Mouse (Mus musculus): Measurements from ENCODE around the gene Etv3.
"Not testable (repeated sequence)": the region's sequence is repeated elsewhere in the genome, so short reads cannot be mapped to it uniquely, and the experiment has no call there.

The Etv3 gene

GRCm38 (mm10) chr3:87518425-87518824, 6.8 kb upstream of the Etv3 start:
- no peak for DNase-seq (ENCODE audit: low spot score)

GRCm38 (mm10) chr3:87521126-87521525, 4.1 kb upstream of the Etv3 start:
- DNase-seq (ENCODE audit: low spot score), result no peak

- DNase-seq (ENCODE audit: low spot score), result no peak
Measured at GRCm38 (mm10) chr3:87521833-87522232, 3.4 kb upstream of the Etv3 start.

GRCm38 (mm10) chr3:87523701-87524100, 1.5 kb upstream of the Etv3 start:
- DNase-seq (ENCODE audit: low spot score), result no peak

- DNase-seq (ENCODE audit: low spot score), result no peak
Measured at GRCm38 (mm10) chr3:87525837-87526570, 797 bp downstream of the Etv3 start.

GRCm38 (mm10) chr3:87527139-87527538, 1.9 kb downstream of the Etv3 start:
- DNase-seq (ENCODE audit: low spot score), result no peak

- no peak for DNase-seq (ENCODE audit: low spot score)
Measured at GRCm38 (mm10) chr3:87528021-87528420, 2.8 kb downstream of the Etv3 start.

GRCm38 (mm10) chr3:87528841-87529240, 3.6 kb downstream of the Etv3 start:
- DNase-seq (ENCODE audit: low spot score), result no peak

- DNase-seq (ENCODE audit: low spot score), result no peak
Measured at GRCm38 (mm10) chr3:87529568-87529967, 4.4 kb downstream of the Etv3 start.

- no peak for DNase-seq (ENCODE audit: low spot score)
Measured at GRCm38 (mm10) chr3:87530234-87530633, 5.0 kb downstream of the Etv3 start.

- DNase-seq (ENCODE audit: low spot score), result no peak
Measured at GRCm38 (mm10) chr3:87533667-87534378, 8.6 kb downstream of the Etv3 start.

GRCm38 (mm10) chr3:87538034-87538433, 12.8 kb downstream of the Etv3 start:
- DNase-seq (ENCODE audit: low spot score), result no peak

- no peak for DNase-seq (ENCODE audit: low spot score)
Measured at GRCm38 (mm10) chr3:87540028-87540675, 14.9 kb downstream of the Etv3 start.

- DNase-seq (ENCODE audit: low spot score), result no peak
Measured at GRCm38 (mm10) chr3:87540714-87541113, 15.5 kb downstream of the Etv3 start.

- DNase-seq (ENCODE audit: low spot score), result no peak
Measured at GRCm38 (mm10) chr3:87542481-87543215, 17.4 kb downstream of the Etv3 start.

- no peak for DNase-seq (ENCODE audit: low spot score)
Measured at GRCm38 (mm10) chr3:87545554-87545953, 20.3 kb downstream of the Etv3 start.

- DNase-seq (ENCODE audit: low spot score), result no peak
Measured at GRCm38 (mm10) chr3:87546291-87546721, 21.1 kb downstream of the Etv3 start.

- DNase-seq (ENCODE audit: low spot score), result no peak
Measured at GRCm38 (mm10) chr3:87549908-87550307, 24.7 kb downstream of the Etv3 start.

- DNase-seq (ENCODE audit: low spot score), result no peak
Measured at GRCm38 (mm10) chr3:87552327-87552726, 27.1 kb downstream of the Etv3 start.

GRCm38 (mm10) chr3:87553196-87553935, 28.2 kb downstream of the Etv3 start:
- no peak for DNase-seq (ENCODE audit: low spot score)

GRCm38 (mm10) chr3:87554859-87555258, 29.7 kb downstream of the Etv3 start:
- DNase-seq (ENCODE audit: low spot score), result not testable (repeated sequence)

GRCm38 (mm10) chr3:87556109-87556531, 30.9 kb downstream of the Etv3 start:
- no peak for DNase-seq (ENCODE audit: low spot score)
